Mouse (Mus musculus): ENCODE measurements around the gene Med21. TPM values are rescaled to one million over a fixed set of nuclear protein-coding genes. Genes with fewer than 3 reads are reported as not detected.

Gene Med21
- total RNA-seq (2022) = 10 to 100 TPM; 48.4 to 55.5 (median 49.6) TPM

DNA sequence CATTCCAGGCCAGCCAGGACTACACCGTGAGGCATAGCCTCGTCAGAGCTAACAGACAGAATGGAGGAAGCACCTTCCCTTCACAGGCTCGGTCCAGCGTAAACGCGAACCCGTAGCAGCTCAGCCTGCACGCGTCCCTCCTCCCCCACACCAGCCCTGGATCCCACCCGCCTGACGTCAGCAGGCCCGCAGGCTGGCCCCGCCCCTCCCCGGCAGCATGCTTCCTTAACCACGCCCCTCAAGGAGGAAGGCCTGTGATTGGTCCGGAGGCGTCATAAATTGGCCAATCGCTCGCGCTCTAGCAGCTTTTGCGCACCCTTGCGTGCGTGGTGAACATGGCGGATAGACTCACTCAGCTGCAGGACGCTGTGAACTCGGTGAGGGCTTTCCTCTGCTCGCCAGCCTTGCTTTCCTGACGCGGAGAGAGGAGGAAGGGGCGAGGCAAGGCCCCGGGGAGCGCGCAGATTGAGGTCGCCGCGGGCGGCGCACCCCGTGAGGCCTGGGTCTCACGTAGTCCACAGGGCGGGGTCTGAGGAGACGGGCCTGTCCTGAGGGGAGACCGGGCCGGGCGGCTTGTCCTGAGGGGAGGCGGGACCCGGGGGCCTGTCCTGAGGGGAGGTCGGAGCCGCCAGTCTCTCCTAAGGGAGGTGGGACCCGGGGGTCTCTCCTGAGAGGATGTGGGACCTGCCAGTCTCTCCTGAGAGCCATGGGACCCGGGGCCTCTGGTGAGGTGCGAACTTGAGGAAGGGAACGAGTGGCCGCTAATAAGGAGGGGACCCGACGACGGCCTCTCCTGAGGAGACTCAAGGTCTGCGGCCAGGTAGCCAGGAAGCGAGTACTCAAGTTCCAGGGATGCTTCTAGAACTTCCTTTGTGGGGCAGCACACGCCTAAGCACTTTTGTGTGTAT, at the start of gene Med21, which contains the start of gene Tm7sf3:
Med21 (plus strand) TSS at position 272 of the 908 bp plus-strand sequence.
Tm7sf3 (minus strand) TSS at position 549 of the 908 bp plus-strand sequence.
- peak; percentile 98 for DNase-seq (ENCODE audit: low spot score)

DNA sequence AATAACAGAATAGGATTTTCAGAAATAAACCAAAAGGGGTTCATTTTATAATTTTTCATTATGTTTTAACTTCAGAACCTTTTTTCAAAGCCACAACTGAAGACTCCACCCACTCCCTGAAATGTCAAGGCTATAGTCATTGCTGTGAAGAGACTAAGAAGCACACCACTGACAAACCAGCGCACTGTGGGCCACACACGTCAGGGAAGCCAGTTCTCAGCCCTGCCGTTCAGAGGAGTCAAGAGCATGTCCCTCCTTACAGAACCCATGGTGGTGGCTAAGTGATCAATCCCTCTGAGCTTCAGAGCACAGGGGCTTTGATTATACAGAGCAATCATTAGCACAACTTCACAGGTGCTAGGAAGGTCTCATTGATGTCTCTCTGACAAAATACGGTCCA, 39.7 kb upstream of the Med21 start:
- DNase-seq (ENCODE audit: low spot score) = no peak

DNA sequence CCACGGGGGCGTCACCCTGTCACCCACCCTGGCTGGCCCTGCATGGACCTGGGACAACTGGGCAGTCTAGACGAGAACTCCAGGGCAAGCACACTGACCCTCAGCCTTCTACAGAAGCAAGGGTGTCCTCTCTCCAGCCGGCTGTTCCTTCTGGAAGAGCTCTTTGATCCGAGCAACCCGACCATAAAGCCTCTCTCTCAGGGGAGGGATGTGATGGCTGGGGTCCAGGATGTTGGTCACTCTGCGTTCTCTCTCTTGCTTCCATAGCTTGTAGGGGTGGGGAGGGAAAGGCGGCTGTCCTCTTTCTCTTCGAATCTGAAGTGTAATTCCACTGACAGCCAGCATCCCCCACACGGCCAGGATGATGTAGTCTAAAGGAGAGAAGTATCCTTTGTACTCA, 38.7 kb upstream of the Med21 start:
- DNase-seq (ENCODE audit: low spot score) = no peak

DNA sequence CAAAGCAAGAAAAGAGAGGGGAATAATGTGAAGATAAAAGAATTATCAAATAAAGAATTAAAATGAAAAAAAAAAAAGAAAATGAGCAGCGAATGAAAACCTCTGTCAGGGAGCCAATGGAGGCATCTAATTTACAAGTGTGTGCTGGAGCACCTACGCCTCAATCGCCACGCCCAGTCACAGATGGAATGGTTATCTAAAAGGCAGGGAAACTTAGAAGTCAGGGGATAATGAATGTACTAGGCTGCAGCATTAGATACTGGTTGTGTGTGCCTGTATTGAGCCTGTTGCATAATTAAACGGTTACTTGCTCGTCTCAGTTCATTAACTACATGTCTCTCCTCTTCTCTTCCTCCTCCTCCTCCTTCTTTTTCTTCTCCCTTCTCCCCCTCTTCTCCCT, 31.0 kb upstream of the Med21 start:
- DNase-seq (ENCODE audit: low spot score) = no peak

DNA sequence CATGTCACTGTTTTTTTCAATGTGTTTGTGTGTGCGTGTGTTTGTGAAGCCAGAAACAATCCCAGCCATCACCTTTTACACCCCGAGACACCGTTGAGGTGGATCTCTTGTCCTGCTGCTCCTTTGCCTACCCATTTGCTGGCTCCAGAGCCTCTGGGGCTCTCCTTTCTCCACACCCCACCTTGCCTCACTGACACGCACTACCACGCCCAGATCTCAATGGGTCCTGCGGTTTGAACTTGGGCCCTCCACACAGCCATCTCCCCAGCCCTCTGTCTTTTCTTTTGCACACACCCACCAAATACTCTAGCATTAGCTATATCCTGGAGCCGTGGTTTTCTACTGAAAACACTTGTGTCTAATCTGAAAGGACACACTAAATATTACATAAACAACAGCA, 30.4 kb upstream of the Med21 start:
- DNase-seq (ENCODE audit: low spot score) = no peak

DNA sequence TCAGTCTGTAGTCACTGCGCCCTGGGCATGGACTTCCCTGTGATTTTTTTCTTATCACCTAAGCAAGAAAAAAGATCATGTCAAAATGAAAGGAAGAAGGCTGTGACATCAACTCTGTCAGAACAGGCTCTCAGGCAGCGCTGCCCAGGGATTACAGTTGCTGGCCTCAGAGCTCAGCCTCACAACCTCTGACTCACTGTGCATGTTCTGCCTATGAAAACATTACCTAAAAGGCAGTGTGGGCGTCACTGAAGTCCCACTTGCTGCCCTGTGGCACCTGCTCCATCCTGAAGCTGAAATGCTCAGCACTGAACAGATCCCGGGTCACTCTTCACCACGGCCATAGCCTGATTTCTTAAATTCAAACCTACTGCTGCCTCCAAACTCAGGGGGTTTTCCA, 29.6 kb upstream of the Med21 start:
- DNase-seq (ENCODE audit: low spot score) = no peak

DNA sequence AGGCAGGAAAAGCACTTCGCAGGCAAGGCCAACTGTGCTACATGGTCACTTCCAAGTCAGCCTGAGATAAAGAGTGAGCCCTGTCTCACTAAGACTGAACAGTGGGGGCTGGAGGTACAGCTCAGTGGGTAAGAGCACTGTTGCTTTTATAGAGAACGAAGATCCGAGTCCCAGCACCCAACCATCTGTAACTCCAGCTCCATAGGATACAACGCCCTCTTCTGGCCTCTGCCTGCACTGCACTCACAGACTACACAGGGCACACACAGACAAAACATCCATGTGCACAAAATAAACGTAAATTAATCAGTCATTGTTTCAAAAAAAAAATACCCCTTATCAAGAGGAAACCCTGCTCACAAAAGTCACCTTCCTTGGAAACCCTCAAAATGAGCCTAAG, 28.4 kb upstream of the Med21 start:
- no peak for DNase-seq (ENCODE audit: low spot score)

DNA sequence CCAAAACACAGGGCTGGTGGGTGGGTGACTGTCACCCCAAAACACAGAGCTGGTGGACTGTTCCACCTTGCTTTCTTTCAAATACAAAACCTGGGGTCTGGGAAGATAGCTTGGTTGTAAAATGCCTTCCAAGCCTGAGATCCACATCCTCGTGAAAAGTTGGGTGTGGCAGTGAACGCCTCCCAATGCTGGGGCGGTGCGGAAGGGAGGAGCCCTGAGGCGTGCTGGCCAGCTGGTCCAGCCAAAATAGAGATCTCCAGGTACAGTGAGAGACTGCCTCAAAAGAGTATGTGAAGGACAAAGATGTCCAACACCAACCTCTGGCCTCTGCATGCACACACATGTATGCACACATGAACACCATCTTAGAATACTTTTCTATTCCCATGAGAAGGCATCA, 27.8 kb upstream of the Med21 start:
- DNase-seq (ENCODE audit: low spot score) = no peak

DNA sequence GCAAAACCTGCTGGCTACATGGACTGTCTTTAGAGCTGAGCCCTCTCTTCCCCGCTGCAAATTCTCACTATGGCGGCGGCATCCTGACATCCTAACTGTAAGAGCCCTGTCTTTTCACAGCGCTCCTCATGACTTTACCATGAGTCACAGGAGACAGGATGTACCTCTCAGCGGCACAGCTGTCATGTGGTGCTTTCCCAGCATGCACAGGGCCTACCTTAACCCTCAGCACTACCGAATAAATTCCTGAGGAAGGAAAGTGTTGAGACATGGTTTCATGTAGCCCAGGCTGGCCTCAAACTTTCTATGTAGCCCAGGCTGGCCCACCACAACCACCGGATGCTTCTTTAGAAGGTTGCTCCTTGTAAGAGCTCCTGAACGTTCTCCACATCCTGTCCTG, 26.5 kb upstream of the Med21 start:
- no peak for DNase-seq (ENCODE audit: low spot score)

DNA sequence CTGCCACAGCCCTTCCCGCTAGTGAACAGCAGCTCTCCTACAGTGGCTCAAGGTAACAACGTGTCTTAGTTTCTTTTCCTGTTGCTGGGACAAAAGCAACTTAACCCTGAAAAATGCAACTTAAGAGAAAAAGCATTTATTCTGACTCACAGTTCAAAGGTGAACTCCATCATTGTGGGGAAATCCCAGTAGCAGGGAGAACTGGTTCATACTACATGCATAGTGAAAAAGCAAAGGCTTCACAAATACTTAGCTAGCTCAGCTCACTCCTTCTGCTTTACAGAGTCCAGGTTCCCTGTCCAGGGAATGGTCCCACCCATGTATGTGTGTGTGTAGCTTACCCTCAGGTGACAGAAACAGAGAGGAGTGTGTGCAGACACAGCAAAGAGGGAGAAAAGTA, 25.7 kb upstream of the Med21 start:
- no peak for DNase-seq (ENCODE audit: low spot score)

DNA sequence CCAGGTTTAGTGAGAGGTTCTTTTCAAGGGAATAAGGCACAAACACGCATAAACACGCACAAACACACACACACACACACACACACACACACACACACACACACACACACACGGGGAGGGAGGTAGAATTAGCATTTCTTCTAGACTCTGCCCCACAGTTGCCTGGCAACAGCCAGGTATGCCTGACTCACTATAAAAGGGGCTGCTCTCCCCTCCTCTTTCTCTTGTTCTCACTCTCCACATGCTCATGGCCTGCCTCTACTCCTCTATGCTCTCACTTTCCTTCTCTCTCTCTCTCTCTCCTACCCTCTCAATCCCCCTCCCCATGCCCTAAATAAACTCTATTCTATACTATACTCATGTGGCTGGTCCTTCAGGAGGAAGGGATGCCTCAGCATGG, 14.2 kb upstream of the Med21 start:
- DNase-seq (ENCODE audit: low spot score) = no peak

DNA sequence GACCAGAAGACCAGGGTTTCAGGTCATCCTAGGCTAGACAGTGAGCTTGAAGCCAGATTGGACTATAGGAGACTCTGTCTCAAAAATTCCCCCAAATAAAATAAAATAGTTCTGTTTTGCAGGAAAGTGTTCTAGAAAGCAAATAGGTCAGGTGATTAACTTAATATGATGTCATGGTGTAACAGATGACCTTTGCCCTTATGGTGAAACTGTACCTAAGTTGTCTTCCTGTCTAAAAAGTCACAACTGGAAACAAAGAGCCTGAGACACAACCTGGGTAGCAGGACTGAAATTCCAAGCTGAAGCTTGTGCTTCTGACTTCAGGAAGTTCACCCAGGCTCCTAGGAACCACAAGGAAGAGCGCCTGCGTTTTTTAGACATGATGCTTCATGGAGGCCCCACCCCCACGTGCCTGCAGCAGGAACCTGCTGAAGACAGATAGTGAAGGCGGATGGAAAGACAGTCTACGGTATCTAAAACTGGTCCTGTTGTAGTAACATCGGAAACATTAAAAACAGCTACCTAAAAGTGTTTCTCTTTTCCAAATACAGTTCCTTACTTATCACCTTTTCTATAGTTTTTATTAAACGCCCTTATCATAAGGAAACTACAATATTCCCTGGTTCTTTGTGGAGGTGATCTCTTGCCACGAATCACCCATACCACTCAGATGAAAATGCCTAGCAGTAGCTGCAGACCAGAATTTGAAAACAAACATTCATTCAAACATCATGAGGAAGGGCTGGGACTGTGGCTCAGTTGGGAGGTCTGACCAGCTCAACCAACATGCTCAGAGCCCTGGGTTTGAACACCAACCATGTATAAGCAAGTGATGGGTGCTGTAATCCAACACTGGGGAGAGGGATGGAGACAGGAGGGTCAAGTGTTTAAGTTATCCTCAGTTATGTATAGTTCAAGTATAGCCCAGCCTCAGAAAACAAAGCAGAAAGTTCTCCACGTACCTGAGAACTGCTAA, 12.3 kb upstream of the Med21 start:
- no peak for DNase-seq (ENCODE audit: low spot score)

DNA sequence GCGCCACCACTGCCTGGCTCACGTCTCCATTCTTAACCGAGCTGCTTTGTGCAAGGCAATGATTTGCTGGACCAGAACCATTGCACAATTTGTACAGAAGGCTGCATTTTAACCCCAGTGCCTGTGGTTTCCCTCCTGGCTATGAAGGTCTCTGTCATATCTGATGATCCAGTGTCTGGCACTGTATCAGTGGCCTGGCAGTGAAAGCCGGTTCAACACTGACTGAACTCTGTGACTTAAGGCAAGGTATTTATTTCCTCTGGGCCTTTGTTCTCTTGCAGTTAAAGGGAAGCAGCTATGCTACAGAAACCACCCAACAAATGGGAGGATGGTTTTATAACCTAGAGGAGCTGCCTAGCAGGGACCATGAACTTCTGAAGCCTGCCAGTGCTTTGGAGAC, 11.4 kb upstream of the Med21 start:
- no peak for DNase-seq (ENCODE audit: low spot score)

DNA sequence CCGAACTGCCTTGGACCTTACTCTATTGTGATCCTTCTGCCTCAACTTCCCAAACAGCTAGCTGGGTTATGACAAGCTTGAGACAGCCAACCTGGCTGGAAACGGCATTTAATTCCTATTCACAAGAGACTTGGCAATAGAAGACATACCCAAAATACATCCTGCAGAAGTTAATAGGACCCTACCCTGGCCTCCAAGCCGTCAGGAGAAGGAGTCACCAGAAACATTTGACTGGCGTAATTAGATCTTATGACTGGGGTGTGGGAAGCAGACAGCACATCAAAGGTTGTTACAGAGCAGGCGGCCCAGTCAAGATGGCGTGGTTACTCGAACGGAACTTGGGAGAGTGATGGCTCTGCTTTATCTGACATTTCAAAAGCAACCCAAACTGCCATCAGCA, 10.5 kb upstream of the Med21 start:
- DNase-seq (ENCODE audit: low spot score) = no peak

DNA sequence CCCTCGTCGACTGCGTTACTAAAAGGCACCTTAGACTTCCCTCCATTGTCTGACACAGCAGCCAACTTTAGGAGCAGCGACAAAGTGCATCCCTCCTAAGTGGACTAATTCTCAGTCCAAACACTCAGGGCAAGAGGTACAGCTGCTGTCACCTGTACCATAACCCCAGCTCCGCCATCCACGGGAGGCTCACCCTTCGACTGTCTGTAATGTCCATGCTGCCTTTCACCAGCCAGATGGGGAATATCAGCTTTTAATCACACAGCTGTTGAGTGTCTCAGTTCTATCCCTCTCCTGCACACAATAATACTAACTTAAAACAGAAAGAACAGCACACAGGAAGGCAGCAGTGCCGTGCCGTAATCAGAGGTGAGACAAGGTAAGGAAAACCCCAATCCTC, 9.9 kb upstream of the Med21 start:
- DNase-seq (ENCODE audit: low spot score) = no peak

DNA sequence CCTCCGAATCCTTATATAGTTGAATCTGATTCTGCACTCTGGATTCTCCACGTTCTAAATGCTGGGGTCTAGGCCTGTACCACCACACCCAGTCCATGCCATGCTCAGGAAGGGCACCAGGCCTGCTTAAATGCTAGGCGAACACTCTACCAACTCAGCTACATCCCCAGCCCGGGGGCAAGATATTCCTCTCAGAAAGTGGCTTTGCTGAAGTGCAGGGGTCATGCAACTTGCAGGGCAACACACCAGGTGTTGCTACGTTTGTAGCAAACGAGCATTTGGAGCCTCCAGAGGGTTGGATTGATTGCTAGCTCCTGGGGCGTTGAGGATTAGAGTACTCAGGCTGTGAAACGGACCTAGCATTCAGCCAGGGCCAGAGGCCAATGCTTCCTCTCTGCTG, 9.2 kb upstream of the Med21 start:
- DNase-seq (ENCODE audit: low spot score) = no peak

DNA sequence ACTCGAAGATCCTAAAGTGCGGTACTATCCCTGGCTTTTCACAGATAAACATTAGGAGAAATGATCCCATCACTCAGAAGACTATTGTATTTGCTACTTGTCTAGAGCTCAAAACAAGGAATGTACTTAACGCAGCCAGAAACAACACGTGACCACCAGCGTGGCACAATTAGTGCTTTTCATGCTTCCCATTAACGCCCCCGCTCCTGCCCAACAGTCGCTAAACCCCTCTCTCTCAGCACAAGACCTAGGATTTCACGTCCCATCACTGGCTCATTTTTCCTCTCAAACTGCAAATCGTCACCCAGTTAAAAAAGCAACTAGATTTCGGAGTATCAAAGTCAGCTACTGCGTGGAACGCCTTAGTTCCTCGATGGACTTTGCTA, 8.7 kb upstream of the Med21 start:
- peak; percentile 31 for DNase-seq (ENCODE audit: low spot score)

DNA sequence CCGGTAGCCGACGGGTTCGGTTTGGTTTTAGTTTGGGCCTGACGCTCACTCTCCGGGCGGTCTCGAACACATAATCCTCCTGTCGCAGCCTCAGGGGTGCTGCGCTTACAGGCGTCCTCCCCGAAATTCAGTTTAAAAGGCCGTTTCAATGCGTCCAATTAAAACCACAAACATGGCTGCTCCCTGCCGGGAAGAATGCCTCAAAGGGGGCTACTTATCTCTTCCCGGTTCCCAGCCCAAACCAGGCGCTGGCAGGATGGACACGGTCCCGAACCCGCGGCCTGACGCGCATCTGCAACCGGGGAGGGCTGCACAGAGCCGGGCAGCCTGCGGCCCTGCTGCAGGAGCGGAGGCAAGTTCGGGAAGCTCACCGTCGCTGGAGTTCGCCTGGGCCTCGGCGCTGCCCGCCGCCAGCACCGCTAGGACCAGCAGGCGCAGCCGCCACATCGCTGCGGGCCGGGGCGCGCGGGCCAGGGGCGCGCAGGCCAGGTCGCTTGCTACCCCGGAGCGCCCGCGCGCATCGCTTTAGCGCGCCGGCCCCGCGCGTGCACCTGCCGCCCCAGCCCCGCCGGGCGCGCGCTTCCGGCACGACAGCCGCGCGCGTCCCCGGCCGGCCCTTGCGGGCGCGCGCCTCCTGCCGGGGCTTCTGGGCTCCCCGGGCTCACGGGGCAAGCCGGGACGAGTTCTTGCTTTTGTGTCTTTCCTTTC, 8.2 kb upstream of the Med21 start:
- DNase-seq (ENCODE audit: low spot score) = peak; percentile 39

DNA sequence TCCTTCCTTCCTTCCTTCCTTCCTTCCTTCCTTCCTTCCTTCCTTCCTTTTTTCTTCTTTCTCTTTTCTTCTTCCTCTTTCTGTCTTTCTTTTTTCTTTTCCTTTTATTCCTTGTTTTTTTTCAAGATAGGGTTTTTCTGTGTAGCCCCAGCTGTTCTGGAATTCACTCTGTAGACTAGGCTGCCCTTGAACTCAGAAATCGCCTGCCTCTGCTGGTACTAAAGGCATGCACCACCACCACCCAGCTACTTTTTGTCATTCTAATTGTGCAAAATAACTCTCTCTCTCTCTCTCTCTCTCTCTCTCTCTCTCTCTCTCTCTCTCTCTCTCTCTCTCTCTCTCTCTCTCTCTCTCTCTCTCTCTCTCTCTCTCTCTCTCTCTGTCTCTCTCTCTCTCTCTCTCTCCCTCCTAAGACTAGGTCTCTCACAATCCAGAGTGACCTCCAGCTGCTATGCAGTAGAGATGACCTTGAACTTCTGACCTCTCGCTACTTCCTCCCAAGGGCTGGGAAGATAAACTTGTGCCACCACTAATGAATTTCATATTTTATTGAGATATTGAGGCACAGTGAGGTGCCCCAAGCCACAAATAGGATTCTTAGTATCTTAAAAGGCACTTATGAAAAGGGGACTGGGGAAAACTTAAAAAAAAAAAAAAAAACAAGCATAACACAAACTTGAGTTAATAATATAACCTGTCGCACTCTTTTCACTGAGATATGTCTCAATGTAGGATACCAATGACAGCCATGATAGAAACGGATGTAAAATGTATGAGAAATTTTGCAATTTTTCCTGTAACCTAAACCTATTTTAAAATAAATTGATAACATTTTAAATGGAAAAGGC, 7.4 kb upstream of the Med21 start:
- DNase-seq (ENCODE audit: low spot score) = no peak

DNA sequence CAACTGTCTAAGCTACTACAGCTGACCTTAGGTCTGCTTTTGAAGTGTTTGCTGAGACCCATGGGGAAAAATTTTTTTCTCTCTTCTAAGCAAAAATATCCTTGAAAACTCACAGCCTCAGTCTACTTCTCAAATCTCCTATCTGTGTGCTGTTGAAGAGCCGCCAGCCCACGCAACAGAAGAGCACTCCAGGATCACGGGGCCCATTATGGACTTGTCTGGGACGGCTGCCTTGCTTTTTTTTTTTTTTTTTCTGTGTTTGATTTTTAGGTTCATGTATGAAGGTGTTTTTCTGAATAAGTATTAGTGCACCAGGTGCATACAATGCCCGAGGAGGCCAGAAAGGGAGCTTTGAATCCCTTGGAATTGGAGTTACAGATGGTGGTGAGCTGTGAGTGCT, 5.9 kb upstream of the Med21 start:
- no peak for DNase-seq (ENCODE audit: low spot score)
